8 mouse cellular contexts compared by ENCODE assay signal in genomic region chr2:92370821-92371805, GRCm38 (mm10). TPM values are rescaled to one million over a fixed set of nuclear protein-coding genes. Genes with fewer than 3 reads are reported as not detected.
DNase-seq lines count a peak whose midpoint lies in the region; ATAC-seq and TF ChIP-seq lines count a peak whose summit lies in the region.

No protein-coding gene starts in this region.

- H3K4me2 ChIP-seq in heart, postnatal 0 days (ENCODE audit: low read depth, low read length), result peak overlapping the region; percentile 60
- H3K4me2 ChIP-seq in limb, embryonic 11.5 days (ENCODE audit: low read depth, severe bottlenecking), result peak overlapping the region; percentile 91
- H3K4me2 ChIP-seq in midbrain, embryonic 14.5 days (ENCODE audit: low read length), result peak overlapping the region; percentile 52

- no peaks in the 10 kb centered on the region for H3K9me3 ChIP-seq in heart, postnatal 0 days (replicated peaks; ENCODE audit: control insufficient read depth, low read length)
- H3K9me3 ChIP-seq in limb, embryonic 11.5 days (ENCODE audit: control insufficient read depth, low read length), result no peaks in the 10 kb centered on the region
- no peaks in the 10 kb centered on the region for H3K9me3 ChIP-seq in midbrain, embryonic 14.5 days (ENCODE audit: control insufficient read depth, low read length)

- TF ChIP-seq CTCF in heart, postnatal 0 days (IDR thresholded peaks at IDR 0.05; ENCODE audit: low read depth), result no peak

- TF ChIP-seq EP300 in heart, postnatal 0 days (IDR thresholded peaks at IDR 0.05; ENCODE audit: low read depth), result no peak

- peaks cover 40% of the 10 kb centered on the region for H3K27me3 ChIP-seq in heart, postnatal 0 days (ENCODE audit: control insufficient read depth, insufficient read depth, low read length)
- 0 out of 2 replicates have a peak, but pooled peaks cover 3% of the 10 kb centered on the region for H3K27me3 ChIP-seq in limb, embryonic 11.5 days (ENCODE audit: control insufficient read depth, insufficient read depth, low read length)
- peaks cover 15% of the 10 kb centered on the region; the same call in 1 of the 2 replicates for H3K27me3 ChIP-seq in midbrain, embryonic 14.5 days (ENCODE audit: control insufficient read depth, insufficient read depth, low read length)

- H3K4me3 ChIP-seq in brown adipose tissue, adult 24 weeks (ENCODE audit: insufficient read depth, low read depth, low read length), result peak overlapping the region; percentile 25; the same call in 1 of the 2 replicates
- peak overlapping the region; percentile 39 for H3K4me3 ChIP-seq in heart, postnatal 0 days (ENCODE audit: low read depth, low read length)
- H3K4me3 ChIP-seq in limb, embryonic 11.5 days (ENCODE audit: low read depth, low read length), result peak overlapping the region; percentile 45
- H3K4me3 ChIP-seq in midbrain, embryonic 14.5 days (replicated peaks; ENCODE audit: low read depth, low read length), result peak overlapping the region; percentile 27

- DNase-seq in heart, adult 11 months, result peak; percentile 91
- no peak for DNase-seq in heart, postnatal 10 days
- no peak for DNase-seq in heart, postnatal 0 days (ENCODE audit: low spot score)
- DNase-seq in limb, embryonic 11.5 days (ENCODE audit: low spot score), result peak; percentile 90
- peak; percentile 22 for DNase-seq in midbrain, embryonic 14.5 days
- DNase-seq in urinary bladder, adult 2 months (ENCODE audit: low spot score), result peak; percentile 74
- no peak for DNase-seq in frontal cortex, postnatal 25 days (ENCODE audit: low spot score in 2 of 2)

- H3K9ac ChIP-seq in heart, postnatal 0 days (replicated peaks; ENCODE audit: low read depth, low read length), result no peak overlapping the region; the same call in 1 of the 2 replicates
- H3K9ac ChIP-seq in limb, embryonic 11.5 days (ENCODE audit: low read length), result peak overlapping the region; percentile 48; the same call in 1 of the 2 replicates
- peak overlapping the region; percentile 39; the same call in 1 of the 2 replicates for H3K9ac ChIP-seq in midbrain, embryonic 14.5 days (replicated peaks; ENCODE audit: low read length)

- H3K27ac ChIP-seq in brown adipose tissue, adult 24 weeks (replicated peaks; ENCODE audit: low read depth, low read length), result no peak overlapping the region
- H3K27ac ChIP-seq in heart, postnatal 0 days (ENCODE audit: low read depth), result no peak overlapping the region
- no peak overlapping the region; the same call in 1 of the 2 replicates for H3K27ac ChIP-seq in limb, embryonic 11.5 days (replicated peaks; ENCODE audit: low read depth, low read length)
- no peak overlapping the region for H3K27ac ChIP-seq in midbrain, embryonic 14.5 days (replicated peaks; ENCODE audit: low read depth, low read length)

- 4% methylated on average over 45 of the region's 45 CpGs for WGBS in heart, postnatal 0 days
- 4% methylated on average over 45 of the region's 45 CpGs for WGBS in limb, embryonic 11.5 days
- WGBS in midbrain, embryonic 14.5 days, result 3% methylated on average over 45 of the region's 45 CpGs

- peaks cover 13% of the 10 kb centered on the region for H3K4me1 ChIP-seq in brown adipose tissue, adult 24 weeks (ENCODE audit: control insufficient read depth, insufficient read depth, insufficient read length, low read length)
- H3K4me1 ChIP-seq in heart, postnatal 0 days (ENCODE audit: control insufficient read depth, insufficient read depth), result peaks cover 13% of the 10 kb centered on the region; the same call in 1 of the 2 replicates
- peaks cover 31% of the 10 kb centered on the region for H3K4me1 ChIP-seq in limb, embryonic 11.5 days (ENCODE audit: control insufficient read depth, insufficient read depth, low read length)
- H3K4me1 ChIP-seq in midbrain, embryonic 14.5 days (ENCODE audit: control insufficient read depth, insufficient read depth, low read length), result peaks cover 38% of the 10 kb centered on the region

- no peaks in the 10 kb centered on the region for H3K36me3 ChIP-seq in heart, postnatal 0 days (replicated peaks; ENCODE audit: control insufficient read depth, insufficient read depth, low read length)
- H3K36me3 ChIP-seq in limb, embryonic 11.5 days (ENCODE audit: control insufficient read depth, insufficient read depth, low read length), result no peaks in the 10 kb centered on the region
- no peaks in the 10 kb centered on the region for H3K36me3 ChIP-seq in midbrain, embryonic 14.5 days (ENCODE audit: control insufficient read depth, insufficient read depth, low read length)

- intact Hi-C loops in heart, postnatal 10 days (cut with DNase I), result no loop called here

- no peak for ATAC-seq in heart, postnatal 0 days (ENCODE audit: insufficient read depth, low read depth)
- ATAC-seq in limb, embryonic 11.5 days (ENCODE audit: insufficient number of reproducible peaks, low FRiP score, low TSS enrichment, low read depth), result peak; percentile 38
- ATAC-seq in midbrain, embryonic 14.5 days (ENCODE audit: low FRiP score, low TSS enrichment), result no peak

RNA-seq across cellular contexts. Expression of gene Pex16, which starts 3.4 kb away (rescaled TPM):
- 10 to 100 TPM; 23.0 to 29.8 TPM for total RNA-seq in heart, postnatal 10 days (2021)
- 78.2 and 89.5 TPM in 2 replicates for polyA plus RNA-seq in brown adipose tissue, adult 24 weeks (2012; ENCODE audit: insufficient read depth, insufficient read length, missing spikeins)
- 14.1 and 28.5 TPM in 2 replicates for total RNA-seq in heart, postnatal 0 days (2014; rRNA removed; ENCODE audit: low replicate concordance)
- polyA plus RNA-seq in heart, postnatal 0 days (2015; fragmentation: Nextera tagmentation; extraction: Ambion mirVana), result 27.5 and 27.7 TPM in 2 replicates
- 14.2 and 15.1 TPM in 2 replicates for polyA plus RNA-seq in limb, embryonic 11.5 days (2014; fragmentation: Nextera tagmentation; extraction: Ambion mirVana)
- polyA plus RNA-seq in midbrain, embryonic 14.5 days (2014; fragmentation: Nextera tagmentation; extraction: Ambion mirVana), result 35.4 and 41.6 TPM in 2 replicates
- 36.3 and 41.1 TPM in 2 replicates for polyA plus RNA-seq in urinary bladder, adult 2 months (2012; rRNA removed)

RNA-seq across cellular contexts. Expression of gene Large2, which starts 3.6 kb away (rescaled TPM):
- total RNA-seq in heart, postnatal 10 days (2021), result under 1 TPM; 0.10 to 0.99 TPM
- 1.9 TPM in 1 of 2 replicates, not detected in the other for polyA plus RNA-seq in brown adipose tissue, adult 24 weeks (2012; ENCODE audit: insufficient read depth, insufficient read length, missing spikeins)
- not detected in 2 replicates for total RNA-seq in heart, postnatal 0 days (2014; rRNA removed; ENCODE audit: low replicate concordance)
- polyA plus RNA-seq in heart, postnatal 0 days (2015; fragmentation: Nextera tagmentation; extraction: Ambion mirVana), result 0.25 and 0.47 TPM in 2 replicates
- polyA plus RNA-seq in limb, embryonic 11.5 days (2014; fragmentation: Nextera tagmentation; extraction: Ambion mirVana), result 11.8 and 13.2 TPM in 2 replicates
- polyA plus RNA-seq in midbrain, embryonic 14.5 days (2014; fragmentation: Nextera tagmentation; extraction: Ambion mirVana), result 1.5 and 1.6 TPM in 2 replicates
- polyA plus RNA-seq in urinary bladder, adult 2 months (2012; rRNA removed), result 10.6 and 13.2 TPM in 2 replicates

RNA-seq across cellular contexts. Expression of gene 1700029I15Rik, which starts 11.2 kb away (rescaled TPM):
- 1 to 10 TPM; 2.0 to 2.1 TPM for total RNA-seq in heart, postnatal 10 days (2021)
- polyA plus RNA-seq in brown adipose tissue, adult 24 weeks (2012; ENCODE audit: insufficient read depth, insufficient read length, missing spikeins), result 3.3 and 4.1 TPM in 2 replicates
- total RNA-seq in heart, postnatal 0 days (2014; rRNA removed; ENCODE audit: low replicate concordance), result 2.8 and 4.6 TPM in 2 replicates
- polyA plus RNA-seq in heart, postnatal 0 days (2015; fragmentation: Nextera tagmentation; extraction: Ambion mirVana), result 0.56 and 0.87 TPM in 2 replicates
- polyA plus RNA-seq in limb, embryonic 11.5 days (2014; fragmentation: Nextera tagmentation; extraction: Ambion mirVana), result 1.2 and 1.9 TPM in 2 replicates
- polyA plus RNA-seq in midbrain, embryonic 14.5 days (2014; fragmentation: Nextera tagmentation; extraction: Ambion mirVana), result 3.9 and 5.6 TPM in 2 replicates
- 2.3 and 3.4 TPM in 2 replicates for polyA plus RNA-seq in urinary bladder, adult 2 months (2012; rRNA removed)

RNA-seq across cellular contexts. Expression of gene Mapk8ip1, which starts 29.9 kb away (rescaled TPM):
- 10 to 100 TPM in 1 of 2 experiments, 1 to 10 TPM in 1; 9.3 to 10.3 TPM for total RNA-seq in heart, postnatal 10 days (2021)
- polyA plus RNA-seq in brown adipose tissue, adult 24 weeks (2012; ENCODE audit: insufficient read depth, insufficient read length, missing spikeins), result 9.4 and 9.6 TPM in 2 replicates
- total RNA-seq in heart, postnatal 0 days (2014; rRNA removed; ENCODE audit: low replicate concordance), result 5.6 and 8.4 TPM in 2 replicates
- polyA plus RNA-seq in heart, postnatal 0 days (2015; fragmentation: Nextera tagmentation; extraction: Ambion mirVana), result 2.7 and 3.1 TPM in 2 replicates
- 15.1 and 19.9 TPM in 2 replicates for polyA plus RNA-seq in limb, embryonic 11.5 days (2014; fragmentation: Nextera tagmentation; extraction: Ambion mirVana)
- polyA plus RNA-seq in midbrain, embryonic 14.5 days (2014; fragmentation: Nextera tagmentation; extraction: Ambion mirVana), result 62.4 and 117 TPM in 2 replicates
- polyA plus RNA-seq in urinary bladder, adult 2 months (2012; rRNA removed), result 15.8 and 22.8 TPM in 2 replicates

Comparison
In these comparisons a context has a peak if more than half of its experiments do, and no peak if none do; other contexts are left out.
1. DNase-seq: peak in heart, adult 11 months (single experiment), limb, embryonic 11.5 days (single experiment), midbrain, embryonic 14.5 days (single experiment) and urinary bladder, adult 2 months (single experiment); none in heart, postnatal 10 days (0 of 2), heart, postnatal 0 days (single experiment) and frontal cortex, postnatal 25 days (0 of 2).
2. Peak in every context shown above with its lines, with median percentiles within 50 percentile points of each other: H3K4me3 ChIP-seq and H3K4me2 ChIP-seq.